In genomic region chr12:100895504-100895903, GRCm38 (mm10) we compare ENCODE assay signal across 12 mouse cellular contexts. TPM values are rescaled to one million over a fixed set of nuclear protein-coding genes. Genes with fewer than 3 reads are reported as not detected.
A peak's percentile ranks its signal among the peaks of the same experiment; 100 is the strongest.
DNase-seq lines count a peak whose midpoint lies in the region; ATAC-seq and TF ChIP-seq lines count a peak whose summit lies in the region.
"Had no signal": no experiment of that assay in that cellular context is flagged by ENCODE, and none has a peak within 500 bp of the region (broad histone marks: within the 10 kb centered on the region; RNA-seq: fewer than 3 reads in every experiment).

No protein-coding gene starts in this region.

- WGBS in forebrain, embryonic 15.5 days = 4% methylated on average over 2 of the region's 2 CpGs
- 0% methylated on average over 2 of the region's 2 CpGs for WGBS in forebrain, embryonic 13.5 days
- 5% methylated on average over 2 of the region's 2 CpGs for WGBS in thymus, adult 2 months
- WGBS in midbrain, embryonic 13.5 days = 2% methylated on average over 2 of the region's 2 CpGs

- 0 out of 2 replicates have a peak, but pooled peaks have one; percentile 53 for ATAC-seq in forebrain, embryonic 15.5 days (replicated peaks)
- ATAC-seq in forebrain, embryonic 13.5 days = no peak
- peak; percentile 76 for ATAC-seq in midbrain, embryonic 13.5 days
- ATAC-seq in megakaryocyte progenitor cell, adult 5-6 weeks (replicated peaks; ENCODE audit: poor library complexity) = no peak

- no peak overlapping the region for H3K27ac ChIP-seq in forebrain, embryonic 15.5 days (replicated peaks)
- no peak overlapping the region for H3K27ac ChIP-seq in forebrain, embryonic 13.5 days
- no peak overlapping the region for H3K27ac ChIP-seq in thymus, adult 2 months (ENCODE audit: control insufficient read depth, insufficient read depth, low read length)
- H3K27ac ChIP-seq in midbrain, embryonic 13.5 days = 0 out of 2 replicates have a peak overlapping the region, but pooled peaks have one; percentile 44
- H3K27ac ChIP-seq: liver, embryonic 15.5 days had no signal

- no peaks in the 10 kb centered on the region for H3K9me3 ChIP-seq in forebrain, embryonic 15.5 days
- no peaks in the 10 kb centered on the region for H3K9me3 ChIP-seq in forebrain, embryonic 13.5 days (replicated peaks)
- H3K9me3 ChIP-seq in midbrain, embryonic 13.5 days = peaks cover 3% of the 10 kb centered on the region; the same call in 1 of the 2 replicates
- H3K9me3 ChIP-seq: liver, embryonic 15.5 days had no signal

- no peak for TF ChIP-seq CTCF in thymus, adult 2 months (IDR thresholded peaks at IDR 0.05; ENCODE audit: borderline replicate concordance, control insufficient read depth, extremely low read depth, insufficient read depth, low read length, poor library complexity)

- H3K36me3 ChIP-seq in forebrain, embryonic 15.5 days = no peaks in the 10 kb centered on the region
- H3K36me3 ChIP-seq in forebrain, embryonic 13.5 days (ENCODE audit: poor library complexity, severe bottlenecking) = no peaks in the 10 kb centered on the region
- no peaks in the 10 kb centered on the region for H3K36me3 ChIP-seq in thymus, adult 2 months (ENCODE audit: control insufficient read depth, insufficient read depth, low read length)
- no peaks in the 10 kb centered on the region for H3K36me3 ChIP-seq in midbrain, embryonic 13.5 days
- no peaks in the 10 kb centered on the region for H3K36me3 ChIP-seq in splenic B cell, adult 2 months (ENCODE audit: control insufficient read depth, insufficient read depth, low read length, poor library complexity, severe bottlenecking)
- H3K36me3 ChIP-seq: liver, embryonic 15.5 days had no signal

- peak; percentile 27 for DNase-seq in thymus, postnatal 25 days
- no peak for DNase-seq in thymus, adult 2 months
- DNase-seq in splenic B cell, adult 2 months (ENCODE audit: low read depth, low spot score) = peak; percentile 35
- DNase-seq in lung, postnatal 14 days = no peak
- DNase-seq: cerebellum, postnatal 14 days; lung, postnatal 36 days had no signal

- H3K4me1 ChIP-seq in forebrain, embryonic 15.5 days = peaks cover 33% of the 10 kb centered on the region
- H3K4me1 ChIP-seq in forebrain, embryonic 13.5 days = peaks cover 24% of the 10 kb centered on the region
- H3K4me1 ChIP-seq in thymus, adult 2 months (replicated peaks; ENCODE audit: control insufficient read depth, insufficient read depth, low read length) = peaks cover 31% of the 10 kb centered on the region
- H3K4me1 ChIP-seq in midbrain, embryonic 13.5 days (replicated peaks) = peaks cover 27% of the 10 kb centered on the region
- H3K4me1 ChIP-seq: liver, embryonic 15.5 days had no signal

- H3K4me2 ChIP-seq in forebrain, embryonic 15.5 days (replicated peaks) = no peak overlapping the region
- no peak overlapping the region for H3K4me2 ChIP-seq in forebrain, embryonic 13.5 days
- H3K4me2 ChIP-seq in midbrain, embryonic 13.5 days (replicated peaks) = no peak overlapping the region
- H3K4me2 ChIP-seq: liver, embryonic 15.5 days had no signal

- H3K4me3 ChIP-seq in forebrain, embryonic 15.5 days = no peak overlapping the region
- no peak overlapping the region for H3K4me3 ChIP-seq in forebrain, embryonic 13.5 days
- no peak overlapping the region for H3K4me3 ChIP-seq in thymus, adult 2 months (ENCODE audit: control insufficient read depth, insufficient read depth, low read length)
- H3K4me3 ChIP-seq in midbrain, embryonic 13.5 days (replicated peaks) = no peak overlapping the region
- H3K4me3 ChIP-seq: liver, embryonic 15.5 days; myocyte had no signal

- no peak for TF ChIP-seq POLR2A in thymus, adult 2 months (IDR thresholded peaks at IDR 0.05; ENCODE audit: control insufficient read depth, extremely low read depth, insufficient read depth, low read length, poor library complexity)

- no peak overlapping the region for H3K9ac ChIP-seq in forebrain, embryonic 15.5 days (replicated peaks)
- no peak overlapping the region for H3K9ac ChIP-seq in forebrain, embryonic 13.5 days
- H3K9ac ChIP-seq in midbrain, embryonic 13.5 days (replicated peaks) = no peak overlapping the region
- H3K9ac ChIP-seq: liver, embryonic 15.5 days had no signal

- peaks cover 22% of the 10 kb centered on the region for H3K27me3 ChIP-seq in forebrain, embryonic 15.5 days
- H3K27me3 ChIP-seq in forebrain, embryonic 13.5 days = peaks cover 36% of the 10 kb centered on the region
- H3K27me3 ChIP-seq in thymus, adult 2 months (ENCODE audit: control insufficient read depth, insufficient read depth, low read length) = peaks cover 6% of the 10 kb centered on the region; the same call in 1 of the 2 replicates
- peaks cover 40% of the 10 kb centered on the region for H3K27me3 ChIP-seq in midbrain, embryonic 13.5 days
- H3K27me3 ChIP-seq in splenic B cell, adult 2 months (ENCODE audit: control insufficient read depth, insufficient read depth, low read length, poor library complexity, severe bottlenecking) = no peaks in the 10 kb centered on the region; the same call in 1 of the 2 replicates

RNA-seq across cellular contexts. Expression of gene Gpr68, which starts 12.5 kb away (rescaled TPM):
- 1.1 and 1.2 TPM in 2 replicates for polyA plus RNA-seq in forebrain, embryonic 15.5 days (2015; fragmentation: Nextera tagmentation; extraction: Ambion mirVana)
- polyA plus RNA-seq in forebrain, embryonic 13.5 days (2015; fragmentation: Nextera tagmentation; extraction: Ambion mirVana) = 0.28 and 0.40 TPM in 2 replicates
- polyA plus RNA-seq in thymus, adult 2 months (2012; rRNA removed) = 21.8 and 25.2 TPM in 2 replicates
- polyA plus RNA-seq in midbrain, embryonic 13.5 days (2015; fragmentation: Nextera tagmentation; extraction: Ambion mirVana) = 1.5 and 1.6 TPM in 2 replicates
- total RNA-seq in megakaryocyte progenitor cell, adult 5-6 weeks (2015) = 0.37 and 0.39 TPM in 2 replicates
- 0.08 and 1.1 TPM in 2 replicates for total RNA-seq in megakaryocyte progenitor cell, adult 5-6 weeks (2017)

Comparison
In these comparisons a context has a peak if more than half of its experiments do, and no peak if none do; other contexts are left out.
1. ATAC-seq: peak in forebrain, embryonic 15.5 days (single experiment) and midbrain, embryonic 13.5 days (single experiment); none in forebrain, embryonic 13.5 days (single experiment) and megakaryocyte progenitor cell, adult 5-6 weeks (single experiment).
2. DNase-seq: peak in thymus, postnatal 25 days (single experiment) and splenic B cell, adult 2 months (single experiment); none in thymus, adult 2 months (single experiment) and lung, postnatal 14 days (single experiment).